Mouse (Mus musculus): ENCODE results near the gene Ggt6. TPM values are rescaled to one million over a fixed set of nuclear protein-coding genes. Genes with fewer than 3 reads are reported as not detected.

The Ggt6 gene
- total and polyA plus RNA-seq, 2 experiments from 2014 or later: not detected

GRCm38 (mm10) chr11:72440965-72441664, 5.8 kb downstream of the Ggt6 start, which contains the start of gene Mybbp1a:
Mybbp1a (plus strand) TSS chr11:72441355.
- Histone ChIP-seq H3K27ac (ENCODE audit: low read depth, low read length) (peak within 1 kb of the TSS; percentile 97), H3K4me3 (ENCODE audit: low read depth, low read length) (peak within 1 kb of the TSS; percentile 61), H3K4me2 (ENCODE audit: low read depth) (peak within 1 kb of the TSS; percentile 77), H3K27me3 (ENCODE audit: insufficient read depth, low read length) (no peaks in the 10 kb centered on the region), H3K9me3 (ENCODE audit: low read length) (no peaks in the 10 kb centered on the region), H3K36me3 (ENCODE audit: insufficient read depth) (peaks cover 38% of the 10 kb centered on the region), H3K9ac (peak within 1 kb of the TSS; percentile 69), H3K4me1 (ENCODE audit: insufficient read depth) (no peaks in the 10 kb centered on the region)
- peak; percentile 99 for DNase-seq
- WGBS: under 1% methylated on average over 46 of the region's 46 CpGs
- TF ChIP-seq CTCF (IDR thresholded peaks at IDR 0.05; ENCODE audit: low read depth): 0 out of 2 replicates have a peak, but pooled peaks have one; percentile 8
- peak; percentile 97 for ATAC-seq

- ATAC-seq (peak; percentile 34; the same call in 1 of the 2 replicates), DNase-seq (peak; percentile 50)
- Histone ChIP-seq H3K9ac (no peak overlapping the region), H3K27ac (ENCODE audit: low read depth, low read length) (no peak overlapping the region), H3K9me3 (ENCODE audit: low read length) (no peaks in the 10 kb centered on the region), H3K4me1 (ENCODE audit: insufficient read depth) (no peaks in the 10 kb centered on the region), H3K36me3 (ENCODE audit: insufficient read depth) (peaks cover 92% of the 10 kb centered on the region), H3K27me3 (ENCODE audit: insufficient read depth, low read length) (no peaks in the 10 kb centered on the region), H3K4me3 (ENCODE audit: low read depth, low read length) (no peak overlapping the region), H3K4me2 (ENCODE audit: low read depth) (no peak overlapping the region)
- WGBS: 87% methylated on average over 6 of the region's 6 CpGs
- peak; percentile 69 for TF ChIP-seq CTCF (IDR thresholded peaks at IDR 0.05; ENCODE audit: low read depth)
Observed at GRCm38 (mm10) chr11:72446311-72447105, 11.2 kb downstream of the Ggt6 start.

- Histone ChIP-seq H3K9me3 (ENCODE audit: low read length) (no peaks in the 10 kb centered on the region), H3K4me1 (ENCODE audit: insufficient read depth) (no peaks in the 10 kb centered on the region), H3K36me3 (ENCODE audit: insufficient read depth) (peaks cover 100% of the 10 kb centered on the region), H3K27me3 (ENCODE audit: insufficient read depth, low read length) (no peaks in the 10 kb centered on the region), H3K4me3 (ENCODE audit: low read depth, low read length) (no peak overlapping the region), H3K27ac (ENCODE audit: low read depth, low read length) (no peak overlapping the region), H3K4me2 (ENCODE audit: low read depth) (no peak overlapping the region), H3K9ac (no peak overlapping the region)
- DNase-seq: no peak
- 87% methylated on average over 8 of the region's 8 CpGs for WGBS
- ATAC-seq: no peak
- peak; percentile 28 for TF ChIP-seq CTCF (IDR thresholded peaks at IDR 0.05; ENCODE audit: low read depth)
Observed at GRCm38 (mm10) chr11:72447475-72447874, 12.1 kb downstream of the Ggt6 start.

GRCm38 (mm10) chr11:72452140-72452665, 16.9 kb downstream of the Ggt6 start:
- WGBS: 87% methylated on average over 3 of the region's 3 CpGs

GRCm38 (mm10) chr11:72453105-72453953, 18.0 kb downstream of the Ggt6 start:
- Histone ChIP-seq H3K4me1 (ENCODE audit: insufficient read depth) (no peaks in the 10 kb centered on the region), H3K27me3 (ENCODE audit: insufficient read depth, low read length) (no peaks in the 10 kb centered on the region), H3K9ac (no peak overlapping the region), H3K9me3 (ENCODE audit: low read length) (no peaks in the 10 kb centered on the region), H3K4me3 (ENCODE audit: low read depth, low read length) (no peak overlapping the region), H3K4me2 (ENCODE audit: low read depth) (no peak overlapping the region), H3K36me3 (ENCODE audit: insufficient read depth) (peaks cover 76% of the 10 kb centered on the region), H3K27ac (ENCODE audit: low read depth, low read length) (no peak overlapping the region)
- TF ChIP-seq CTCF (IDR thresholded peaks at IDR 0.05; ENCODE audit: low read depth): no peak
- WGBS: 70% methylated on average over 15 of the region's 15 CpGs
- no peak for DNase-seq
- ATAC-seq: no peak

More at GRCm38 (mm10) chr11:72452140-72452665, 16.9 kb downstream of the Ggt6 start:
- Histone ChIP-seq H3K9ac (no peak overlapping the region), H3K4me1 (ENCODE audit: insufficient read depth) (no peaks in the 10 kb centered on the region), H3K4me2 (ENCODE audit: low read depth) (no peak overlapping the region), H3K27me3 (ENCODE audit: insufficient read depth, low read length) (no peaks in the 10 kb centered on the region), H3K27ac (ENCODE audit: low read depth, low read length) (no peak overlapping the region), H3K9me3 (ENCODE audit: low read length) (no peaks in the 10 kb centered on the region), H3K4me3 (ENCODE audit: low read depth, low read length) (no peak overlapping the region), H3K36me3 (ENCODE audit: insufficient read depth) (peaks cover 81% of the 10 kb centered on the region)
- no peak for TF ChIP-seq CTCF (IDR thresholded peaks at IDR 0.05; ENCODE audit: low read depth)
- no peak for ATAC-seq
- no peak for DNase-seq

- no peak overlapping the region for H3K4me2 ChIP-seq (ENCODE audit: low read depth)
- DNase-seq (no peak), ATAC-seq (peak; percentile 68)
- H3K9ac ChIP-seq: no peak overlapping the region
- H3K27ac ChIP-seq (ENCODE audit: low read depth, low read length): no peak overlapping the region
- H3K27me3 ChIP-seq (ENCODE audit: insufficient read depth, low read length): no peaks in the 10 kb centered on the region
- H3K36me3 ChIP-seq (ENCODE audit: insufficient read depth): peaks cover 61% of the 10 kb centered on the region
- H3K4me3 ChIP-seq (ENCODE audit: low read depth, low read length): no peak overlapping the region
- 18% methylated on average over 5 of the region's 5 CpGs for WGBS
- no peaks in the 10 kb centered on the region for H3K4me1 ChIP-seq (ENCODE audit: insufficient read depth)
- no peaks in the 10 kb centered on the region for H3K9me3 ChIP-seq (ENCODE audit: low read length)
- TF ChIP-seq CTCF (IDR thresholded peaks at IDR 0.05; ENCODE audit: low read depth): no peak
Observed at GRCm38 (mm10) chr11:72455694-72456093, 20.4 kb downstream of the Ggt6 start.
